Mouse (Mus musculus) ES-Bruce4 (cell line): ENCODE measurements around the gene Apopt1. TPM values are rescaled to one million over a fixed set of nuclear protein-coding genes. Genes with fewer than 3 reads are reported as not detected.

Experiments used
- H3K27ac ChIP-seq: 2 replicates; pipeline ENCODE4 v1.5.1; 2012; ENCODE audit warnings: low read length, inconsistent platforms; ENCODE audit not compliant: insufficient read depth
- H3K27me3 ChIP-seq: 2 replicates; pipeline ENCODE4 v1.6.1; 2012; ENCODE audit warnings: mild to moderate bottlenecking, low read length, inconsistent platforms; ENCODE audit not compliant: control insufficient read depth, poor library complexity, insufficient read depth, severe bottlenecking
- H3K36me3 ChIP-seq: 2 replicates; pipeline ENCODE4 v1.6.1; 2012; ENCODE audit warnings: inconsistent platforms, mild to moderate bottlenecking, low read length, moderate library complexity; ENCODE audit not compliant: control insufficient read depth, poor library complexity, insufficient read depth, severe bottlenecking
- H3K4me1 ChIP-seq: one replicate; pipeline ENCODE4 v1.8.1; 2011; ENCODE audit warnings: low read length; ENCODE audit not compliant: control insufficient read depth, insufficient read depth
- H3K4me3 ChIP-seq: 2 replicates; pipeline ENCODE4 v1.5.1; 2011; ENCODE audit warnings: low read depth, mild to moderate bottlenecking, low read length
- H3K9ac ChIP-seq: 2 replicates; pipeline ENCODE4 v1.6.1; 2012; ENCODE audit warnings: low read depth, mild to moderate bottlenecking, inconsistent platforms; ENCODE audit not compliant: poor library complexity, severe bottlenecking
- H3K9me3 ChIP-seq: replicated peaks from 2 replicates; pipeline ENCODE4 v1.6.1; 2012; ENCODE audit warnings: mild to moderate bottlenecking, low read length, inconsistent platforms; ENCODE audit not compliant: control insufficient read depth, poor library complexity, insufficient read depth, severe bottlenecking
- CTCF ChIP-seq: IDR thresholded peaks from one replicate; pipeline ENCODE4 v1.8.1; 2011; ENCODE audit warnings: low read depth, low read length
- EP300 ChIP-seq: IDR thresholded peaks from 2 replicates; pipeline ENCODE4 v1.6.1; 2011; ENCODE audit warnings: low read depth, low read length; ENCODE audit not compliant: insufficient read depth
- POLR2A ChIP-seq: IDR thresholded peaks from one replicate; pipeline ENCODE4 v1.8.1; 2011; ENCODE audit warnings: low read length; ENCODE audit not compliant: insufficient read depth
- polyA plus RNA-seq: library from polyadenylated mRNA; stranded (reverse); fragments of >200 nt; gene quantifications from 2 replicates; pipeline ENCODE4 v1.2.4, GENCODE M21; 2011; ENCODE audit warnings: low read depth; ENCODE audit not compliant: missing spikeins, insufficient read depth, insufficient read length

Gene Apopt1
- polyA plus RNA-seq, 1 experiment: 49.4 TPM

- H3K9me3 ChIP-seq: no peaks in the 10 kb centered on the region
- TF ChIP-seq CTCF: no peak
- TF ChIP-seq POLR2A: no peak
- no peak for TF ChIP-seq EP300
- H3K36me3 ChIP-seq: no peaks in the 10 kb centered on the region
- no peak overlapping the region for H3K9ac ChIP-seq
- H3K4me1 ChIP-seq: no peaks in the 10 kb centered on the region
- no peak overlapping the region for H3K4me3 ChIP-seq
- H3K27ac ChIP-seq: no peak overlapping the region
- no peaks in the 10 kb centered on the region for H3K27me3 ChIP-seq
Measured at GRCm38 (mm10) chr12:111682806-111683205, 30.3 kb upstream of the Apopt1 start.

GRCm38 (mm10) chr12:111686390-111686789 is 26.7 kb upstream of the Apopt1 start:
- H3K27me3 ChIP-seq: no peaks in the 10 kb centered on the region
- no peaks in the 10 kb centered on the region for H3K36me3 ChIP-seq
- no peak overlapping the region for H3K9ac ChIP-seq
- no peak overlapping the region for H3K27ac ChIP-seq
- no peaks in the 10 kb centered on the region for H3K9me3 ChIP-seq
- no peak for TF ChIP-seq EP300
- no peak for TF ChIP-seq CTCF
- no peak for TF ChIP-seq POLR2A
- no peak overlapping the region for H3K4me3 ChIP-seq
- peaks cover 2% of the 10 kb centered on the region for H3K4me1 ChIP-seq

- no peaks in the 10 kb centered on the region for H3K36me3 ChIP-seq
- H3K4me1 ChIP-seq: peaks cover 2% of the 10 kb centered on the region
- H3K9ac ChIP-seq: no peak overlapping the region
- no peaks in the 10 kb centered on the region for H3K27me3 ChIP-seq
- H3K27ac ChIP-seq: no peak overlapping the region
- H3K9me3 ChIP-seq: no peaks in the 10 kb centered on the region
- H3K4me3 ChIP-seq: no peak overlapping the region
- TF ChIP-seq EP300 (no peak), CTCF (no peak), POLR2A (no peak)
Measured at GRCm38 (mm10) chr12:111687350-111688068, 25.6 kb upstream of the Apopt1 start.

DNA sequence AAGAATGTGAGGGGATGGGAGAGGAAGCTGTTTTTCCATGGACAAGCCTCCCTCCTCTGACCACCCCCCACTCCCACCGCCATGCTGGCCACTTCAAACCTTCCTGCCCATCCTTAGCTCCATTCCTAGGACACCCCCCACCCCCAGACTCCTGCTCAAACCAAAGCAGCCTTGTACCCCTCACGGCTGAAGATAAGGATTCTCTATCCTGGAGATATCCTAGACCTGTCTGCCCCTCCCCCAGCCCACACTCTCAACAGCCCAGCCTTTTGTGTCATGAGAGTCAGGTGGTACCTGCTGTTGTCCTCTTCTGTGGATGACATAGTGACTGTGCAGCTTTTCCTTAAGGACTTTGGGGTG is 25.0 kb upstream of the Apopt1 start:
- Histone ChIP-seq H3K9me3 (no peaks in the 10 kb centered on the region), H3K36me3 (no peaks in the 10 kb centered on the region), H3K4me3 (no peak overlapping the region), H3K27me3 (no peaks in the 10 kb centered on the region), H3K9ac (no peak overlapping the region), H3K27ac (no peak overlapping the region), H3K4me1 (peaks cover 6% of the 10 kb centered on the region)
- TF ChIP-seq CTCF: no peak
- TF ChIP-seq POLR2A: no peak
- TF ChIP-seq EP300: no peak

GRCm38 (mm10) chr12:111689426-111689825 is 23.6 kb upstream of the Apopt1 start:
- Histone ChIP-seq H3K4me3 (no peak overlapping the region), H3K4me1 (peaks cover 7% of the 10 kb centered on the region), H3K36me3 (no peaks in the 10 kb centered on the region), H3K9ac (no peak overlapping the region), H3K27ac (no peak overlapping the region), H3K9me3 (no peaks in the 10 kb centered on the region), H3K27me3 (no peaks in the 10 kb centered on the region)
- no peak for TF ChIP-seq CTCF
- no peak for TF ChIP-seq POLR2A
- no peak for TF ChIP-seq EP300

GRCm38 (mm10) chr12:111691346-111691872 is 21.7 kb upstream of the Apopt1 start:
- Histone ChIP-seq H3K27ac (no peak overlapping the region), H3K4me3 (no peak overlapping the region), H3K9me3 (no peaks in the 10 kb centered on the region), H3K9ac (no peak overlapping the region), H3K27me3 (no peaks in the 10 kb centered on the region), H3K4me1 (peaks cover 11% of the 10 kb centered on the region), H3K36me3 (no peaks in the 10 kb centered on the region)
- no peak for TF ChIP-seq CTCF
- TF ChIP-seq EP300: no peak
- TF ChIP-seq POLR2A: no peak
